Mouse (Mus musculus) hindbrain, postnatal 0 days (tissue): ENCODE data around the gene Gpr34. TPM values are rescaled to one million over a fixed set of nuclear protein-coding genes. Genes with fewer than 3 reads are reported as not detected.

Experiments
- ATAC-seq: fragments of 200-750 bp; cut with Nextera tagmentation; 2 replicates; pipeline ENCODE4 v1.8.0; 2017; ENCODE audit warnings: mild to moderate bottlenecking, moderate TSS enrichment, moderate library complexity
- DNase-seq: peaks from one replicate; pipeline ENCODE4 v3.0.0-alpha.2; 2015; ENCODE audit warnings: low spot score
- H3K27ac ChIP-seq: fragments of 300-500 bp; sonication (generic); 2 replicates; pipeline ENCODE4 v1.5.1; 2014; ENCODE audit warnings: mild to moderate bottlenecking
- H3K27me3 ChIP-seq: fragments of 300-500 bp; sonication (generic); 2 replicates; pipeline ENCODE4 v1.6.1; 2014; ENCODE audit warnings: low read length, mixed read lengths; ENCODE audit not compliant: insufficient read depth
- H3K36me3 ChIP-seq: fragments of 300-500 bp; sonication (generic); 2 replicates; pipeline ENCODE4 v1.6.1; 2014; ENCODE audit warnings: low read length, mixed read lengths; ENCODE audit not compliant: insufficient read depth
- H3K4me1 ChIP-seq: fragments of 300-500 bp; sonication (generic); 2 replicates; pipeline ENCODE4 v1.6.1; 2014; ENCODE audit warnings: antibody characterized with exemption, low read length, mixed read lengths; ENCODE audit not compliant: insufficient read depth
- H3K4me2 ChIP-seq: fragments of 300-500 bp; sonication (generic); 2 replicates; pipeline ENCODE4 v1.6.1; 2014; ENCODE audit warnings: low read depth, mild to moderate bottlenecking, low read length, moderate library complexity, mixed read lengths
- H3K4me3 ChIP-seq: fragments of 300-500 bp; sonication (generic); 2 replicates; pipeline ENCODE4 v1.5.1; 2014; ENCODE audit warnings: low read length
- H3K9ac ChIP-seq: fragments of 300-500 bp; sonication (generic); replicated peaks from 2 replicates; pipeline ENCODE4 v1.6.1; 2014; ENCODE audit warnings: mild to moderate bottlenecking, low read length, moderate library complexity, mixed read lengths
- H3K9me3 ChIP-seq: fragments of 300-500 bp; sonication (generic); 2 replicates; pipeline ENCODE4 v1.6.1; 2016; ENCODE audit warnings: low read length, mixed read lengths
- CTCF ChIP-seq: IDR thresholded peaks from 2 replicates; pipeline ENCODE4 v1.5.1; 2016; ENCODE audit warnings: antibody characterized with exemption, control low read depth, low read depth
- WGBS: fragments of 180-500 bp; shearing (Covaris S2); extraction: QIAGEN DNeasy Blood & Tissue Kit; methylation state at CpG from one replicate; pipeline ENCODE4 v1.1.7; 2014; 5-methylcytosine and 5-hydroxymethylcytosine counted together
- polyA plus RNA-seq: library from polyadenylated mRNA; unstranded; fragments of >200 nt; fragmentation: Nextera tagmentation; extraction: Ambion mirVana; gene quantifications from 2 replicates; pipeline ENCODE4 v1.2.1, GENCODE M21; 2015
- total RNA-seq: library from RNA; depleted of rRNA; stranded (reverse); fragments of >200 nt; gene quantifications from 2 replicates; pipeline ENCODE4 v1.2.3, GENCODE M21; 2014

Gene Gpr34
- total and polyA plus RNA-seq, 2 experiments from 2014 or later: 4.2 to 5.4 TPM

- H3K4me2 ChIP-seq: no peak overlapping the region
- H3K9ac ChIP-seq: no peak overlapping the region
- TF ChIP-seq CTCF: no peak
- no peaks in the 10 kb centered on the region for H3K36me3 ChIP-seq
- H3K9me3 ChIP-seq: no peaks in the 10 kb centered on the region
- ATAC-seq (no peak), DNase-seq (no peak)
- no peak overlapping the region for H3K27ac ChIP-seq
- WGBS: 78% methylated on average over 2 of the region's 2 CpGs
- no peak overlapping the region for H3K4me3 ChIP-seq
- no peaks in the 10 kb centered on the region for H3K27me3 ChIP-seq
- no peaks in the 10 kb centered on the region for H3K4me1 ChIP-seq
Measured at GRCm38 (mm10) chrX:13651889-13652288, 20.0 kb downstream of the Gpr34 start.

GRCm38 (mm10) chrX:13652291-13652690 is 20.4 kb downstream of the Gpr34 start:
- H3K4me2 ChIP-seq: no peak overlapping the region
- no peak overlapping the region for H3K4me3 ChIP-seq
- no peak for TF ChIP-seq CTCF
- 86% methylated on average over 1 of the region's 1 CpGs for WGBS
- no peak overlapping the region for H3K9ac ChIP-seq
- ATAC-seq (no peak), DNase-seq (no peak)
- H3K27ac ChIP-seq: no peak overlapping the region
- H3K9me3 ChIP-seq: no peaks in the 10 kb centered on the region
- H3K27me3 ChIP-seq: no peaks in the 10 kb centered on the region
- H3K36me3 ChIP-seq: no peaks in the 10 kb centered on the region
- no peaks in the 10 kb centered on the region for H3K4me1 ChIP-seq

GRCm38 (mm10) chrX:13655005-13655421 is 23.1 kb downstream of the Gpr34 start:
- no peak for ATAC-seq

GRCm38 (mm10) chrX:13655906-13656305 is 24.0 kb downstream of the Gpr34 start:
- WGBS: 81% methylated on average over 6 of the region's 6 CpGs
- Histone ChIP-seq H3K36me3 (no peaks in the 10 kb centered on the region), H3K27me3 (no peaks in the 10 kb centered on the region), H3K9ac (no peak overlapping the region), H3K4me2 (no peak overlapping the region), H3K4me3 (no peak overlapping the region), H3K9me3 (no peaks in the 10 kb centered on the region), H3K27ac (no peak overlapping the region), H3K4me1 (no peaks in the 10 kb centered on the region)
- TF ChIP-seq CTCF: no peak
- DNase-seq (no peak), ATAC-seq (no peak)

More at GRCm38 (mm10) chrX:13655005-13655421, 23.1 kb downstream of the Gpr34 start:
- no peaks in the 10 kb centered on the region for H3K36me3 ChIP-seq
- 78% methylated on average over 3 of the region's 3 CpGs for WGBS
- H3K4me2 ChIP-seq: no peak overlapping the region
- TF ChIP-seq CTCF: no peak
- no peak overlapping the region for H3K27ac ChIP-seq
- DNase-seq: no peak
- H3K27me3 ChIP-seq: no peaks in the 10 kb centered on the region
- no peak overlapping the region for H3K9ac ChIP-seq
- no peaks in the 10 kb centered on the region for H3K9me3 ChIP-seq
- H3K4me1 ChIP-seq: no peaks in the 10 kb centered on the region
- H3K4me3 ChIP-seq: no peak overlapping the region

- 4% methylated on average over 1 of the region's 1 CpGs for WGBS
- Histone ChIP-seq H3K4me2 (no peak overlapping the region), H3K27ac (no peak overlapping the region), H3K36me3 (no peaks in the 10 kb centered on the region), H3K9me3 (no peaks in the 10 kb centered on the region), H3K4me1 (no peaks in the 10 kb centered on the region), H3K4me3 (no peak overlapping the region), H3K9ac (no peak overlapping the region), H3K27me3 (no peaks in the 10 kb centered on the region)
- peak; percentile 63 for TF ChIP-seq CTCF
- no peak for ATAC-seq
- peak; percentile 67 for DNase-seq
Measured at GRCm38 (mm10) chrX:13656721-13657120, 24.8 kb downstream of the Gpr34 start.

- TF ChIP-seq CTCF: no peak
- Histone ChIP-seq H3K4me1 (no peaks in the 10 kb centered on the region), H3K4me2 (no peak overlapping the region), H3K27me3 (no peaks in the 10 kb centered on the region), H3K27ac (no peak overlapping the region), H3K9ac (no peak overlapping the region), H3K36me3 (no peaks in the 10 kb centered on the region), H3K9me3 (no peaks in the 10 kb centered on the region), H3K4me3 (no peak overlapping the region)
- 67% methylated on average over 3 of the region's 3 CpGs for WGBS
- no peak for ATAC-seq
- DNase-seq: no peak
Measured at GRCm38 (mm10) chrX:13658616-13659140, 26.8 kb downstream of the Gpr34 start.

- Histone ChIP-seq H3K9me3 (no peaks in the 10 kb centered on the region), H3K27ac (no peak overlapping the region), H3K4me3 (no peak overlapping the region), H3K4me1 (no peaks in the 10 kb centered on the region), H3K9ac (no peak overlapping the region), H3K36me3 (no peaks in the 10 kb centered on the region), H3K27me3 (no peaks in the 10 kb centered on the region), H3K4me2 (no peak overlapping the region)
- WGBS: 72% methylated on average over 4 of the region's 4 CpGs
- ATAC-seq (no peak), DNase-seq (no peak)
- no peak for TF ChIP-seq CTCF
Measured at GRCm38 (mm10) chrX:13659201-13659890, 27.5 kb downstream of the Gpr34 start.
